Mouse (Mus musculus): ENCODE measurements around the gene Gm5155. TPM values are rescaled to one million over a fixed set of nuclear protein-coding genes. Genes with fewer than 3 reads are reported as not detected.

The Gm5155 gene
- not detected in 2 replicates for polyA plus RNA-seq (2012; ENCODE audit: low replicate concordance)

DNA sequence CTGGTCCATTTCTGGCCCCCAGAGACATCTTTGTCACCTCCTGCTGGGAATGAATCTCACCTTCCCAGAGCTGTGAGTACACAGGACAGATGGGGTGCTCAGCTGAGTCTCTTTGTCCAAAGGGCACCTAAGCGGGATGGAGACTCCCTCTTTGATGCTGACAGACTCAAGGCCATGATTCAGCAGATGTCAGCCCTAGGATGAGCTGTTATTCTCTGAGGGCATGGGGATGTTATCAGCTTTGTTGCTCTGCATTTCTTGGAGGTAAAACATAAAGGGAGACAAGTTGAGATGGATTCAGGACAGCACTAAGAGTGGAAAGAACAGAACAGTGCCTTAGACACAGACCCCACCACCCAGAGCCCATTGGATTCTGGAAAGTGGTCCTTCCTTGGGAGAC lies at the start of gene Gm5155:
Gene Gm5155 (plus strand): TSS at position 301 of the 400 bp plus-strand sequence.

Other genes with a start within 250 kb of the Gm5155 start
- 0.05 TPM in 1 of 2 replicates, not detected in the other for gene Ceacam5, start 158.5 kb upstream of the Gm5155 start, polyA plus RNA-seq (2012; ENCODE audit: low replicate concordance)
- gene Ceacam14, start 59.1 kb upstream of the Gm5155 start, polyA plus RNA-seq (2012; ENCODE audit: low replicate concordance) = not detected in 2 replicates
- gene Ceacam11, start 100.4 kb downstream of the Gm5155 start, polyA plus RNA-seq (2012; ENCODE audit: low replicate concordance) = not detected in 2 replicates
- not detected in 2 replicates for gene Ceacam13, start 138.1 kb downstream of the Gm5155 start, polyA plus RNA-seq (2012; ENCODE audit: low replicate concordance)
- not detected in 2 replicates for gene Ceacam12, start 194.2 kb downstream of the Gm5155 start, polyA plus RNA-seq (2012; ENCODE audit: low replicate concordance)